Mouse (Mus musculus) right cerebral cortex, postnatal 10 days (tissue): ENCODE measurements at regions not wholly inside any gene's neighbourhood (a gene's known extent, or its start where the extent isn't known, plus 50 kb on each side); places are given as distances from the start of the nearest gene placed in this dataset.

Experiments
- DNase-seq, 2 experiments: peaks; one replicate each; pipeline ENCODE4 v3.0.0; 2021; ENCODE audit warnings: low spot score in 2 of 2

DNA sequence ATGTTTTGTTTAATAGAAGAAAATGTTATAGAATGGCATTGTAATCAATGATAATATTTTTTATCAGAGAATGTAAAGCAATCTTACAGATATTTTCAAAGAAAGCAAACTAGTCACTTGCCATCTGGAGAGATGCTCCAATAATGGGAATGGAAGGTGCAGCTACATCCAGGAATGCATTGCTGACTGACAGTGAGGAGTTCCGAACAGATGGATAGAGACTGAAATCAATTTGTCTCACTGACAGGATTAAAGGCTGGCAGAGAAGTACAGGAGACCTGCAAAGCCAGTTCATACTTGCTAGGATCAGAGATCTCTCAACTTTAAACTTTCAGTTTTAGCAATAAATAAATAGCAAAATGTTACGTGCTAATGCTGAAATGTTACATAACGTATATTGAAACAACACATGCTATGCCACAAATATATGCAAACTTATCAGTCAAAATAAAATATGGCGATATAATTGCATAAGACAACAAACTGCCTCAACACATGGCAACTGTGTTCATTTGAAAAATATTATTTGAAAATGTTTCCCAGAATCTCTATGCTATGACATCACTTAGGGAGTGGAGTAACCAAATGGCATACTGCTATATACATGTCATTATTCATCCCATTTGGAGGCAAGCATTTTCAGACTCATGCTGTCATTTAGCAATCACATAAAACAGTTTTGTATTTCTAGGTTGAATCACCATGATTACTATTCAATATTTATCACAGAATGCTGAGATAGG is 78.1 kb downstream of the Pom121l12 start:
- DNase-seq, result no peak

DNA sequence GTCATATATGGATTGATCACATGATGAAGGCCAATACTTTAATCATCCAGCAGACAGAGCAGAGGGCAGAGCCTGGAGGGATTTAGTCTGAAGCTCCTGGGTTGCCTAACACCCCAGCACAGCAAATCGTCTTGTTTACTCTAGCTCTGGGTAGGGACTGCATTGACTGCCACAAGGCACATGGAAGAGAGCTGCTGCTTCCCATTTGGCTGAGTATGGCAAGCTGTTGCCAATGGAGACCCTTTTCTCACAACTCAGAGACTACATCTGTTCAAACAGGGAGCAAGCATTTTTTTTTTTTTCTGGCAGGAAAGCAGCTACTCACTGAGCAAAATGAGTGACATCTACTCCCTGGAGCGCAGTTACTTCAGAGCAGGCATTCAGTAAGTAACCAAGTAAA is 101.6 kb downstream of the Pom121l12 start:
- DNase-seq, result peak in 1 of 2 experiments; percentile 25
